Mouse (Mus musculus): ENCODE results near the gene Wdr24.

Wdr24 gene

GRCm38 (mm10) chr17:25877741-25878610, 54.5 kb downstream of the Wdr24 start:
- DNase-seq (ENCODE audit: low spot score): no peak
